Mouse (Mus musculus): ENCODE results near the gene Pcolce.

The Pcolce gene

GRCm38 (mm10) chr5:137613550-137613949 lies at the start of gene Pcolce:
Gene Pcolce, minus strand, starts transcription at chr5:137613784.
- DNase-seq (ENCODE audit: low spot score) = no peak

GRCm38 (mm10) chr5:137663057-137663456 lies 49.5 kb upstream of the Pcolce start:
- no peak for DNase-seq (ENCODE audit: low spot score)

GRCm38 (mm10) chr5:137660064-137660688 lies 46.6 kb upstream of the Pcolce start:
- no peak for DNase-seq (ENCODE audit: low spot score)

GRCm38 (mm10) chr5:137656977-137657376 lies 43.4 kb upstream of the Pcolce start:
- peak; percentile 64 for DNase-seq (ENCODE audit: low spot score)

- no peak for DNase-seq (ENCODE audit: low spot score)
Observed at GRCm38 (mm10) chr5:137654746-137655145, 41.2 kb upstream of the Pcolce start.

- DNase-seq (ENCODE audit: low spot score) = no peak
Observed at GRCm38 (mm10) chr5:137653366-137653765, 39.8 kb upstream of the Pcolce start.

GRCm38 (mm10) chr5:137652474-137652873 lies 38.9 kb upstream of the Pcolce start:
- no peak for DNase-seq (ENCODE audit: low spot score)

- peak; percentile 52 for DNase-seq (ENCODE audit: low spot score)
Observed at GRCm38 (mm10) chr5:137649669-137650571, 36.3 kb upstream of the Pcolce start.

GRCm38 (mm10) chr5:137649251-137649650 lies 35.7 kb upstream of the Pcolce start:
- no peak for DNase-seq (ENCODE audit: low spot score)

GRCm38 (mm10) chr5:137647827-137648601 lies 34.4 kb upstream of the Pcolce start:
- DNase-seq (ENCODE audit: low spot score) = no peak

- DNase-seq (ENCODE audit: low spot score) = no peak
Observed at GRCm38 (mm10) chr5:137645652-137646091, 32.1 kb upstream of the Pcolce start, which contains the start of gene Irs3. Gene Irs3, minus strand, starts transcription at chr5:137645714.

- DNase-seq (ENCODE audit: low spot score) = no peak
Observed at GRCm38 (mm10) chr5:137645091-137645651, 31.6 kb upstream of the Pcolce start.

GRCm38 (mm10) chr5:137644484-137644883 lies 30.9 kb upstream of the Pcolce start:
- no peak for DNase-seq (ENCODE audit: low spot score)

- DNase-seq (ENCODE audit: low spot score) = no peak
Observed at GRCm38 (mm10) chr5:137642886-137643285, 29.3 kb upstream of the Pcolce start.

- peak; percentile 76 for DNase-seq (ENCODE audit: low spot score)
Observed at GRCm38 (mm10) chr5:137641054-137641453, 27.5 kb upstream of the Pcolce start, which contains the start of gene Sap25. Gene Sap25, plus strand, starts transcription at chr5:137641334.

GRCm38 (mm10) chr5:137639472-137639871 lies 25.9 kb upstream of the Pcolce start:
- no peak for DNase-seq (ENCODE audit: low spot score)

- DNase-seq (ENCODE audit: low spot score) = no peak
Observed at GRCm38 (mm10) chr5:137633397-137634084, 20.0 kb upstream of the Pcolce start.

GRCm38 (mm10) chr5:137631591-137631990 lies 18.0 kb upstream of the Pcolce start:
- DNase-seq (ENCODE audit: low spot score) = no peak

- no peak for DNase-seq (ENCODE audit: low spot score)
Observed at GRCm38 (mm10) chr5:137631171-137631570, 17.6 kb upstream of the Pcolce start.

GRCm38 (mm10) chr5:137630602-137631001 lies 17.0 kb upstream of the Pcolce start:
- no peak for DNase-seq (ENCODE audit: low spot score)

GRCm38 (mm10) chr5:137629906-137630545 lies 16.4 kb upstream of the Pcolce start:
- no peak for DNase-seq (ENCODE audit: low spot score)

Measured in testis, postnatal 14 days (tissue).